Mouse (Mus musculus): ENCODE measurements at regions not wholly inside any gene's neighbourhood (a gene's known extent, or its start where the extent isn't known, plus 50 kb on each side); places are given as distances from the start of the nearest gene placed in this dataset.

DNA sequence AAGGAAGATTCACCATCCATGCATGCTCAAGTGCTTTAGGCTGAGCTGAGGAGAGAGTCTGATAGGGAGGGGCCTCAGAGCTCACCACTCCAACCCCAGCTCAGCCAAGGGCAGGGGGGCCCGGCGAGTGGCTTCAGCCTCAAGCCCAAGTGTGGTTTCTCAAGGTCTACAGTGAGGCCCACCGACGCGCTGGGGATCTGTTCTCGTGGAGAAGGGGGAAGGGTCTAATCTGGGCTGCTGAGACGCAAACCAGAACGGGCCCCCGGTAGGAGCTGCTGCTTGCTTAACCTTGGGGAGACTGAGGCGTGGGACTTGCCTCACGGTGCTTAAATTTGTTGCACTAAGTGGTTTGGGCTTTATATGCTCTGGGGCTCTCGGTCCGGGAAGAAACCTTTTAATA lies 70.9 kb downstream of the Asb1 start:
- DNase-seq = no peak

DNA sequence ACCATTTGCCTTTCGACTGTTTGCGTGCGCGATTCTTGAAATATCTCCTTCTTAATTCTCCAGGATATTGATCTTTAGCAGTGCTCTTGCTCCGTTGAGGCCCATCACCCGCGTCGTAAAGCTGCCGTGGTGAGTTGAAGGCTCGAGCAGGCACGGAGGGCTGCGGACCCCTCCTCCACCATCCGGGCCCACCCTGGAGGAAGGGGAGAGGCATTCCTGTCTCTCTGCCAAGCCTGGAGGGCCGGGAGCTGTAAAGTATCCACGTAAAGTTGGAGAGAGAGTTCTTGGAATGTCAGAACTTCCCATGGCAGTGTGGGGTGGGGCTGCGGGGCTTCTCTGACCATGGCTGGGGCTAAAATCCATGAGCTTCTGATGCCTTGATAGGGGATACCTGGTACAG lies 71.3 kb downstream of the Asb1 start:
- DNase-seq = no peak

GRCm38 (mm10) chr1:91612912-91613311 lies 72.6 kb downstream of the Asb1 start:
- DNase-seq = no peak

DNA sequence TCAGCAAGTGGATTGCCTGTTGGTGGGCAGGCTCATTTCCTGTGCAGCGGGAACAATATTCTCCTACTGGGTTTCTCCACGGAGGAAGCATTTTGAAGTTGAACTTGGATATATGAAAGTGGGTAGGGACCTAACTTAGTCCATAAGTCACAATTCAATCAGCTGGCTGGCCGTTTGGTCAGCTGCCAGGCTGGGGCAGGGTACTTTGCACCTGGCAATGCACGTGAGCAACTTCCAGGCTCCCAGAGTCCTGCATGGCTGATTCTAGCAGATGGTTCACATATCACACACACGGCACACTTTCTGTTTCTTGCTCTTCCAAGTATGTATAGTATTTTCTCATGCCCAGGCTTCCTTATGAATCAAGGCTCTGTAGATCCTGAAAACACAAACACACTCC lies 75.1 kb downstream of the Asb1 start:
- DNase-seq = peak; percentile 78

- peak; percentile 45 for DNase-seq
Measured at GRCm38 (mm10) chr1:91618527-91619135, 78.3 kb downstream of the Asb1 start.

DNA sequence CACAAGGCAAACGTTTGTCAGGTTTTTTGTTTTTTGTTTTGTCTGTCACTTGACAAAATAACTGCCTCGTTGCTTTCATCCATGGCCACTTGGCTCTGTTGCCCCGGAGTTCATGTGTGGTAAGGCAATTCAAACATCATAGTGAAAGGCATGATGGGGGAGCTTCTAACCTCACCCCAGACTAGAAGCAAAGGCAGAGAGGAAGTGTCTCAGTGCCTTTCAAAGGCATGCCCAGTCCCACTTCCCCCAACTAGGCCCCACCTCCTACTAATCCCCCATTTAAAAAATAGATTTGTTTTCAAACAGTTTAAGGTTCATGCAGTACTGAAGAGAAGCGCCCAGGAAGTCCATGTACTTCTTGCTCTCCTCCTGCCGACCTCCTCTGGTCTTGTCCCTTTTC lies 80.8 kb downstream of the Asb1 start:
- DNase-seq = no peak

GRCm38 (mm10) chr1:91622874-91623273 lies 82.5 kb downstream of the Asb1 start:
- no peak for DNase-seq

DNA sequence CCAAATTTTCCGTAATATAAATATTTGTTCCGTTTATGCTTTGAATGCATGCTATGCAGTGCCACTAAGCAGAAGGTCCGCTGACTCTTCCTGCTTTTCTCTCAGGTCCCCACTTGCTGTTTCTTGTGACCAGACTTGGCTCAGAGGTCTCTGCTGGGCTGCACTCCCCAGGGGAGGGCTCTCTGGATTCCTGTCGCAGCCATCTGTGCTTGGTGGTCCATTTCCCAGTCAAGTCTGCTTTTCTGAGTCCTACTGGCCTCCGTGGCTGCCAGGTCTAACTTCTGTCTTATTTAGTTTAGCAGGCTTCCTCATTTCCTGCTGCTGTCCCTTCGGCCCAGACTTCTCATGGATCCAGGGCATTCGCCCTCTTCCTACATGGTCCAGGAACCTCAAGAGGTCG lies 83.7 kb downstream of the Asb1 start:
- no peak for DNase-seq

DNA sequence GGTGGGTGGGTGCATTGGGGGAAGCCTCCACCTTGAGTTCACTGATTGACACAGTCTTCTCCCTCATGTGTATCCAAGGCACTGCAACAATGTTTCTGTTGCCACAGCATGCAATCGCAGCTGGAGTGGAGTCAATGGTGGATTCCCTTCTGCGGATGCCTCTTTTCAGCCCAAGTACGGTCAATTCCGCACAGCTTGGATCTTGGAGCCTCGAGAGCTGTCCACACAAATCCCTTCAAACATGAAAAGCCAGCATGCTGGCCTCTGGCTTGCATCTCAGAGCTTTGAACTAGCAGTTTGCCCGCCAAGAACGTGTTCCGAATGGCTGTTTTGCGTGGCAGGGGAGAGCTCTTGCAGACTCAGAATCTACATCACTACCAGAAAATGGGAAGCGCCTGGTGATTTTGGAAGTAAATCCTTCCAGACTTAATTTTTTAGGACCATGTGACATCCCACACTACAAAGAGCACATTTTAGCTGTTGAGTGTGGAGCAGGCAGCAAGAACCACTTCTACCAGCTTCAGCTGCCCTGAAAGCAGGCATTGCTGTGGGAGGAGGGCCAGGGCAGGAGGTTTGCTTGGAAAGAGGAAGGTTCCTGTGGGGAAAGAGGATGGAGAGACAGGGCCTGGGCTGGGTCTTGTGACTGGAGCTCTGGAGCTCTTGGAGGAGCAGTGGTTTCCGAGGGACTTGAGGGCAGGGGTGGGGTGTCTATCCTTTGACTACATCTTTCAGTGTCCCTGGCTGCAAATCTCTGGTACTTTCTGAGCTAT lies 84.4 kb downstream of the Asb1 start:
- no peak for DNase-seq

- DNase-seq = no peak
Measured at GRCm38 (mm10) chr1:91626090-91626489, 85.7 kb downstream of the Asb1 start.

- DNase-seq = peak; percentile 22
Measured at GRCm38 (mm10) chr1:91630206-91630605, 89.9 kb downstream of the Asb1 start.

DNA sequence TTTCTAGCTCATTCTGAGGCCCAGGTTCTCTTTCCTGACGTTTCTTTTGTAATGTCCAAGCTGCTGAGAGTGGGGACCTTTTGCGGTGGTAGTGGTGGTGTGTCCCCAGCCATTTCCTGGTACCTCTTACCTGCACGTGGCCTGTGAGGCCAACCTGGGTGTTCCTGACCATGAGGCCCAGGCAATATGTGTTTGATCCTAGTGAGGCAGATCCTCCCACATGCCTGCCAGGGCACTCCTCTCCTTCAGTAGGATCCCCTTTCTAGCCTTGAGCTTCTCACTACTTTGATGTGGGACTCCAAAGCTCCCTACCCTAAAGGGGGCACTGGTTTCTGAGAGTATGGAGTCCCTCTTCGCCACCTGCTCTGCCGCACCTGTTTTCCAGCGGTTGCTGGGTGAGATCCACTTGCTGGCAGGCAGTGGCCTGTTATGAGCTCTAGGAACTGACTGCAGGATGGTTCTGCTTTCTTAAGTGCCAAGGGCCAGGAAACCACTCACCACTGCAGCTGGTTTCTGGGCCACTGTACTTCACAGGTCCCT lies 90.6 kb downstream of the Asb1 start:
- no peak for DNase-seq

- no peak for DNase-seq
Measured at GRCm38 (mm10) chr1:91632906-91633493, 92.7 kb downstream of the Asb1 start.

GRCm38 (mm10) chr1:91636571-91636970 lies 96.2 kb downstream of the Asb1 start:
- DNase-seq = no peak

GRCm38 (mm10) chr1:91640551-91640950 lies 100.2 kb downstream of the Asb1 start:
- DNase-seq = no peak

DNA sequence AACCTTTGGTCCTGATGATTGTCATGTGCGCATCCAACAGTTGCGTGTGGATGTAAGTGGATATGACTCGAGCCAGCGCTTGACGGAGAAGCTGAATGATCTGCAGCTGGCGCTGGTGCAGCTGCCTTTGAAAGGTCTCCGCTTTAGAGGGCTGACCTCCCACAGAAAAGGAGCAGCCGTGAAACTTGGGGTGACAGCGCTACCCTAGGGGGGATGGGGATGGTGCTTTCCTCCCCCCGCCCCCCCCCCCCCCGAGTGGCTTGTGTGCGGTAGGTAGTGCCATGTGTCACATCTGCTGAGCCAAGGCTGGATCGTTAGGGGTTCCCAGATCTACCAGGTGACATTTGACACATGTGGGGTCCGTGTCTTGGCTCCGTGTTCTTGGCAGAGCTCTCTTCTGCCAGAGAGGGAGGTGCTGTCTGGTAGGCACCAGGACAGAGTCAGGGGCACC lies 118.7 kb downstream of the Asb1 start:
- DNase-seq = no peak

DNA sequence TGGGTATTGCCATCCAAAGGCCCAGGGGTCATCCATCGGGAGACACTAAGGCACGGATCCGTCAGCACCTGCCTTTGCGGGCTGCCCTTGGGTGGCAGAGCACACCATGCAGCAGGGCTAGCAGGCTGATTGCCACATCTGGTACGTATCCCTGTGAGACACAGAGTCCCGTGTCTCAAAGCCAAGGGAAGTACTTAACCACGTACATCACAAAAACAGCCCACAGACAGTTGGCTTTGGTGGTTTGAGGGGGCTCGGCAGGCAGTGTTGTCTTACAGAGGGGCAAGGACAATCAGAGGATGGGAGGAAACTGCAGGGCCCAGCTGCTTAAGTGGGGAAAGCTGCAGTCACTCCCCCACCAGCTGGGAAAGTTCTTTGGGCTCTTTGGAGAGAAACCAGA lies 119.1 kb downstream of the Asb1 start:
- no peak for DNase-seq

DNA sequence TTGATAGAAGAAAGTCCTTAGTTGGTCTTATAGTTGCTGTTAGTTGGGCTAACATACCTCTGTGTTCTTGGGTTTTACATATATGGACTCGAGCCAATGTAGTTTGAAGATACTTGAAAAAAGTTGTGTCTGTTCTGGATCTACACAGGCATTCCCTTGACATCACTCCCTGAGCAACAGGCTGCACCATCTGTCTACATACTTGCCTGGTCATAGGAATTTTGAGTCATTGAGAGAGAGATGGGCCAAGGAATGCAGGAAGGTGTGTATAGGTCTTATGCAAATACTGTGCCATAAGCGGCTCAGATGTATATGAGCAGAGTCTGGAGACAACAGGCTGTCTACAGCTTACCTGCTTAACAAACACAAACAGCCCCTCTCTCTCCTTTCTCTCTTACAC lies 122.9 kb downstream of the Asb1 start:
- no peak for DNase-seq

DNA sequence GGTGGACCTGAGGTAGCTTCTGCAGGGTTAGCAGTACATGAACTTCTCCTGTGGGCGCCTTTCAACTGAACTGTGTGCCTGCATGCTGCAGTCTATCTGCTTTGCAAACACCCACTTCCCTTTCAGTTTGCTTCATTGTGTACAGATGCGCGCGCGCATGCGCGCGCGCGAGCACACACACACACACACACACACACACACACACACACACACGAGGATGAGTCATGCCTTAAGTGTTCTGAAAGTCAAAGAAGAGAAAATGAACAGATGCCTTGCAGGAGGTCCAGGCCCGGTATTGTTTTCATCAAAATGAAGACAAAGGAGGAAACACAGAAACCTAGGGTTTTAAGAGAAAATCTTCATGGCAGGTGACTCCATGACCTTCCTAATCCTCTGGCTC lies 124.3 kb downstream of the Asb1 start:
- DNase-seq = no peak

- no peak for DNase-seq
Measured at GRCm38 (mm10) chr1:91668530-91668929, 128.2 kb downstream of the Asb1 start.

DNA sequence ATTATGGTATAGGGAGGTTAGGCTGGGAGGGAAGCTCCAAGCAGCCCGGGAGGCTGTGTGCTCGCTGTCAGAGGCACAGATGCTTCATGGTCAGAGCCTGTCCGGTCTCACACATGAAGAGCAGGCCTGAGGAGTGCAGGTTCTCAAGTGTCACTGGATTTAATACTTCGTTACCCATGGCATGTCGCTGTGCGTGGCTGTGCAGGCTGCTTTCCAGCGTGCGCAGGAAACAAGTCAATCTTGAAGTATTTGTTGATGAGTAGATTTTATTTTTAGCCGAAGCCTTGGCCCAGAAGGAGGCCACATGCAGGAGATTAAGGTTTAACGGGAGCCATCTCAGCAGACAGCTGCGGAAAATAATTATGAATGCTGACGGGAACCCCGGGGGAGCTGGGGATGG lies 130.3 kb upstream of the Twist2 start:
- DNase-seq = peak; percentile 5

DNA sequence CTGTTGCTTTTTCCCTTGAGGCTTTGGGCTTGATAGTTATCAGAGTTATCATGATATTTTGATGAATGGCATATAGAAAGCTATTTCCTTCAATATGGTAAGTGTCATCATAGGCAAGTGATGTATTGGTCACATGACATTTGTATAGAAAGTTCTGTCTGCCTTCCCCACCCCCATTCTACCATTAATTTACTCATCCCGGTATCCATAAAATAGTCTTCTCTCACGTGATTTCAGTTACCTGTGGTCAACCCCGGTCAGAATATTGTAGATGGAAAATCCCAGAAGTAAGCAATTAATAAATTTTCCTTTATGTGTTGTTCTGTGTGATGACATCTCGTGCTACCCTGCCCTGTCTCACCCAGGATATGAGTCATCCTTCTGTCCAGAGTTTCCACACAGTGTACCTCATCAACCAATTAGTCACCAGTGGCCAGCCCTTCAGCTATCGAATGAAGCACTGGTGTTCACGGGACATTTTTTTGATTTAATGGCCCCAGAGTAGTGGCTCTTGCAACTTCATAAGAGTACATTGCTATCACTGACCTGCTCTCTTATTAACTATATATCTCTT lies 127.1 kb upstream of the Twist2 start:
- DNase-seq = no peak

GRCm38 (mm10) chr1:91677062-91677461 lies 124.2 kb upstream of the Twist2 start:
- no peak for DNase-seq

GRCm38 (mm10) chr1:91678789-91679188 lies 122.5 kb upstream of the Twist2 start:
- DNase-seq = no peak
